Mouse (Mus musculus): Measurements from ENCODE around the gene Slc10a1. TPM values are rescaled to one million over a fixed set of nuclear protein-coding genes. Genes with fewer than 3 reads are reported as not detected.
A peak's percentile ranks its signal among the peaks of the same experiment; 100 is the strongest.
"Not testable (repeated sequence)": the region's sequence is repeated elsewhere in the genome, so short reads cannot be mapped to it uniquely, and the experiment has no call there.

Gene Slc10a1
- polyA plus RNA-seq, 1 experiment from 2014 or later: 0.95 TPM

DNA sequence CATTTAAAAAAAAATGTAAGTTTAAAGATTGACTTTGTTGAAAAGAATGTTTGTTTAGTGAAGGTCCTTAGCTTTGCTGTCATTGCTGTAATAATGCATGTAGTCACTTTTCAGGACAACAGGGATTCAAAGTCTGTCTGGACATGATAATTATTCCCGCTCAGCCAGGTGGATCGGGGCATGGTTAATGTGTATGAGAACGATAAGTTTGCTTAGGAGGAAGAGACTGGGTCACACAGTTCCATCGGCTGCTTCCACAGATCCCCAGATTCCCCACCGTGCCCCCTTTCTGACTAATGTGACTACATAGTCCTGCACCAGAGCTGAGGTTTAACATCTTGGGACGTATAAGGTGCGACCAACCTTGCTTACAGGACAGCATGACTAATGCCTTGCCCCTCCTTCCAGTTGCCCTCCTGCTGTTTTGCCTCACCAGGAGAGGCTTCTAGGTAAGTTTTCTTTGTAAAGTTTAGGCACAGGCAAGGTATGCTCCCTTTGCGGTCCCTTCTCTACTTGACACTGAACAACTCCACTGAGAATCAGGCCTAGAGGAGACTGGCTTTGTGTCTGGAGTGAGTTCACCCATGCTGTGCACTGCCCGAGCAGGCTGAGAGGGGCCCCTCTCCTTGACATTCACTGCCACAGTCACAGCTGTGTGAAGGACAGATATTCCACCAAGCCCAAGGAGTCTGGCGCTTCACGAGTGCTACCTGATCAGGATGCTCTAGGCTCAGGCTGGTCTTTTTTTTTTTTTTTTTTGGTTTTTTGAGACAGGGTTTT lies 2.3 kb downstream of the Slc10a1 start:
- no peak for ATAC-seq (ENCODE audit: low read depth)
- 68% methylated on average over 11 of the region's 11 CpGs for WGBS (ENCODE audit: insufficient replicate concordance)

DNA sequence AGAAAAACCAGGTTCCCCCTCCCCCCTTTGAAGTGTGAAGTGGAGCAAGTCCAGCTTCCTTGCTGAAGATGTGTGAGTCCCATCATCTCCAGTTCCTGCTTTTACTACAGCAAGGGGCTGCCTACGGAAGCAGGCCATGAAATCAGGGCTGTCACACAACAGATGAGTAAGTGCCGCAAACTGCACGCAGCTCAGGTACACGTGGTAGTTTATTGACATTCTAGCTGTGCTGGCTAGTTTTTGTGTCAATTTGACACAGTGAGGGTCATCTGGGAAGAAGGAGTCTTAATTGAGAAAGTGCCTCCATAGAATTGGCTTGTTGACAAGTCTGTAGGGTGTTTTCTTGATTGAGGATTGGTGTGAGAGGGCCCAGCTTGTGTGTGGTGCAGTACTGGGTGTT lies 5.9 kb downstream of the Slc10a1 start:
- peaks cover 29% of the 10 kb centered on the region for H3K36me3 ChIP-seq
- no peak overlapping the region for H3K4me2 ChIP-seq
- WGBS (ENCODE audit: insufficient replicate concordance): 79% methylated on average over 4 of the region's 4 CpGs
- no peak for ATAC-seq (ENCODE audit: low read depth)
- H3K4me3 ChIP-seq (replicated peaks): no peak overlapping the region
- no peaks in the 10 kb centered on the region for H3K27me3 ChIP-seq
- H3K9me3 ChIP-seq (replicated peaks): no peaks in the 10 kb centered on the region
- no peaks in the 10 kb centered on the region for H3K4me1 ChIP-seq (replicated peaks)
- DNase-seq: no peak
- H3K27ac ChIP-seq: no peak overlapping the region
- no peak overlapping the region for H3K9ac ChIP-seq

More for the DNA sequence above, 2.3 kb downstream of the Slc10a1 start:
- Histone ChIP-seq H3K36me3 (0 out of 2 replicates have a peak, but pooled peaks cover 2% of the 10 kb centered on the region), H3K27me3 (no peaks in the 10 kb centered on the region), H3K4me3 (replicated peaks) (no peak overlapping the region), H3K9me3 (replicated peaks) (no peaks in the 10 kb centered on the region), H3K9ac (no peak overlapping the region), H3K4me1 (replicated peaks) (no peaks in the 10 kb centered on the region; the same call in 1 of the 2 replicates), H3K4me2 (no peak overlapping the region), H3K27ac (no peak overlapping the region)
- DNase-seq: no peak

DNA sequence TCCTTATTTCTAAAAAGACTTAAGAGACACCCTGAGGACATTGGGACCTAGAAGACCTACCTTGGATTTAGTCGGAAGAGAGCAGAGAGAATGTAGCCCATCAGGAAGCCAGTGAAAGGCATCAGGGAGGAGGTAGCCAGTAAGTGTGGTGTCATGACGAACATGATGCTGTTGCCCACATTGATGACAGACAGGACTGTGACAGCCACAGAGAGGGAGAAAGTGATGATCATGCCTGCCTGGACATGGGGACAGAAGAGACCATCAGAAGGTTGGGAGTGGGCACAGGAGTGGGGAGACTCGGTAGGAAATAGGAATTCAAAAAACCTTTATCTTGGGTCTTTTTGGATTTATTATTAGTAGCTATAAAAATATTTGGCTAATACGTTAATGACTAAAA lies 10.5 kb downstream of the Slc10a1 start:
- ATAC-seq (ENCODE audit: low read depth) (no peak), DNase-seq (no peak)
- Histone ChIP-seq H3K9ac (no peak overlapping the region), H3K4me3 (replicated peaks) (no peak overlapping the region), H3K27ac (no peak overlapping the region), H3K27me3 (no peaks in the 10 kb centered on the region), H3K9me3 (replicated peaks) (no peaks in the 10 kb centered on the region), H3K4me2 (no peak overlapping the region), H3K4me1 (replicated peaks) (no peaks in the 10 kb centered on the region; the same call in 1 of the 2 replicates), H3K36me3 (peaks cover 75% of the 10 kb centered on the region)
- 79% methylated on average over 4 of the region's 4 CpGs for WGBS (ENCODE audit: insufficient replicate concordance)

DNA sequence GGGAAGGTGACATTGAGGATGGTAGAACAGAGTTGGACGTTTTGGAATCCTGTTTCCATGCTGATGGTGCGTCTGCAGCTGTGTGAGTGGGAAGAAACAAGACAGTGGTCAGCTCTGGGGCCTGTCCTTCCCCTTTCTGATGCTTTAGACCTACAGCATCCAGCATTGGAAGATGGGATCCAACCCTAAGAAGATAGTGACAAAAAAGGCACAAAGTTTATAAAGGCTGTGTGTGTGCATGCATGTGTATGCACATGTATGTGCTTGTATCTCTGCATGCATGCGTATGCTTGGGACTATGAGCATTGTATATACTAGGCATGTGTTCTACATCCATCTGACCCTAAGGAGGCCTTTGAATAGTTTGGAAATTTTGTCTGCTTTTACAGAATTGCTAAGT lies 12.5 kb downstream of the Slc10a1 start:
- Histone ChIP-seq H3K36me3 (peaks cover 92% of the 10 kb centered on the region), H3K27ac (no peak overlapping the region), H3K9ac (no peak overlapping the region), H3K4me3 (replicated peaks) (no peak overlapping the region), H3K27me3 (no peaks in the 10 kb centered on the region), H3K4me1 (replicated peaks) (peaks cover 3% of the 10 kb centered on the region), H3K4me2 (no peak overlapping the region), H3K9me3 (replicated peaks) (no peaks in the 10 kb centered on the region)
- 83% methylated on average over 3 of the region's 3 CpGs for WGBS (ENCODE audit: insufficient replicate concordance)
- ATAC-seq (ENCODE audit: low read depth) (no peak), DNase-seq (no peak)

DNA sequence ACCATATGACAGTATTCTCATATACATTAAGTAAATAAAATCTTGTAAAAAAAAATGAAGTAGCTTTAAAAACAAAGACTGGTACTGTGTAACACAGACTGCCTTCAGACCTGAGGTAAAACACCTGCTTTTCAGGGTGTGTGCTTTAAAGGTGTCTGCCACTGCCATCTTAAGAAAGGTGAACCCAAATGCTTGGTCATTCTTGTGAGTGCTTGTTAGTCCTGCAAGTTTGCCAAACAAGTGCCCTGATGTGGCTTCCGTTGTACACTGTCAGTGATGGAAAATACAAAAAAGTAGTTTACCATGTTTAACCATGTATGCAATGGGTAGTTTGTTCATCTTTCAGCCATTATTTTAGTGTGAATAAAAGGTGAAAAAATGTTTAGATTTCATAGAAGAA lies 16.0 kb downstream of the Slc10a1 start:
- 91% methylated on average over 1 of the region's 1 CpGs for WGBS (ENCODE audit: insufficient replicate concordance)
- no peak overlapping the region for H3K27ac ChIP-seq
- peaks cover 20% of the 10 kb centered on the region for H3K4me1 ChIP-seq (replicated peaks)
- H3K9ac ChIP-seq: no peak overlapping the region
- no peak overlapping the region for H3K4me2 ChIP-seq
- DNase-seq: no peak
- no peaks in the 10 kb centered on the region for H3K9me3 ChIP-seq (replicated peaks)
- no peak overlapping the region for H3K4me3 ChIP-seq (replicated peaks)
- peaks cover 93% of the 10 kb centered on the region for H3K36me3 ChIP-seq
- no peak for ATAC-seq (ENCODE audit: low read depth)
- H3K27me3 ChIP-seq: no peaks in the 10 kb centered on the region

DNA sequence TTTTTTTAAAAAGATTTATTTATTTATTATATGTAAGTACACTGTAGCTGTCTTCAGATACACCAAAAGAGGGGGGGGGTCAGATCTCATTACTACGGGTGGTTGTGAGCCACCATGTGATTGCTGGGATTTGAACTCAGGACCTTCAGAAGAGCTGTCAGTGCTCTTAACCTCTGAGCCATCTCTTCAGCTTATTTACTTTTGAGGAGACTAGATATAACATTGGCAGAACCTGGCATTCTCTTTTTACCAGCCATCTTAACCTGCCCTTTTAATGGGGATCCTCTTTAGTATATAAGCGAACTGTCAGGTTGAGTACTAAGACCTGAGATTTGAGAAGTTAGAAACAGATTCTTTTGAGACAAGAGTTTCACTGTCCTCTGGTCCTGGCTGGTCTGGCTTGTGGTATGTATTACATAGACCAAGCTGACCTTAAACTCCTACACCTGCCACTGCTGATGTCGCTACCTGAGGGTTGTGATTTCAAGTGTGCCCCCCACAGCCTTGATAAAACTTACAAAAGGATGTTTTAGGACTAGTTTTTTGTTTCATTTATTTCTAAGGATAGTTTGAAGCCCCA lies 16.8 kb downstream of the Slc10a1 start:
- no peak overlapping the region for H3K4me3 ChIP-seq (replicated peaks)
- H3K4me2 ChIP-seq: no peak overlapping the region
- no peak for ATAC-seq (ENCODE audit: low read depth)
- H3K27me3 ChIP-seq: no peaks in the 10 kb centered on the region
- peaks cover 28% of the 10 kb centered on the region for H3K4me1 ChIP-seq (replicated peaks)
- H3K27ac ChIP-seq: no peak overlapping the region
- H3K9ac ChIP-seq: no peak overlapping the region
- 88% methylated on average over 3 of the region's 3 CpGs for WGBS (ENCODE audit: insufficient replicate concordance)
- peaks cover 93% of the 10 kb centered on the region for H3K36me3 ChIP-seq
- H3K9me3 ChIP-seq (replicated peaks): no peaks in the 10 kb centered on the region
- DNase-seq: no peak

DNA sequence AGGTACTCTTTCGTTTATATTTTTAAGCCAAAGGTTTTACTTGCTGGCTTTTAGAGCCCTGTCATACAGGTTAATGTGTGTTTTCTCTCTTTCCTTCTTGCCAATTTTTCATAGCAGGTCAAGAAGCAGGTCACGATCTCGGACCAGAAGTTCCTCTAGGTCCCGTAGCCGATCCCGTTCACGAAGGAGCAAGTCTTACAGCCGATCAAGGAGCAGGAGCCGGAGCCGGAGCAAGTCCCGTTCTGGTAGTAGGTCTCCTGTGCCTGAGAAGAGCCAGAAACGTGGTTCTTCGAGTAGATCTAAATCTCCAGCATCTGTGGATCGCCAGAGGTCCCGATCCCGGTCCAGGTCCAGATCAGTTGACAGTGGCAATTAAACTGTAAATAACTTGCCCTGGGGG lies 18.9 kb downstream of the Slc10a1 start:
- not testable (repeated sequence) for H3K27ac ChIP-seq; H3K9ac ChIP-seq; H3K27me3 ChIP-seq; DNase-seq; H3K9me3 ChIP-seq (replicated peaks); H3K4me2 ChIP-seq; H3K4me3 ChIP-seq (replicated peaks); ATAC-seq (ENCODE audit: low read depth)
- Histone ChIP-seq H3K4me1 (replicated peaks) (peaks cover 33% of the 10 kb centered on the region), H3K36me3 (peaks cover 77% of the 10 kb centered on the region)
- 90% methylated on average over 16 of the region's 16 CpGs for WGBS (ENCODE audit: insufficient replicate concordance)

DNA sequence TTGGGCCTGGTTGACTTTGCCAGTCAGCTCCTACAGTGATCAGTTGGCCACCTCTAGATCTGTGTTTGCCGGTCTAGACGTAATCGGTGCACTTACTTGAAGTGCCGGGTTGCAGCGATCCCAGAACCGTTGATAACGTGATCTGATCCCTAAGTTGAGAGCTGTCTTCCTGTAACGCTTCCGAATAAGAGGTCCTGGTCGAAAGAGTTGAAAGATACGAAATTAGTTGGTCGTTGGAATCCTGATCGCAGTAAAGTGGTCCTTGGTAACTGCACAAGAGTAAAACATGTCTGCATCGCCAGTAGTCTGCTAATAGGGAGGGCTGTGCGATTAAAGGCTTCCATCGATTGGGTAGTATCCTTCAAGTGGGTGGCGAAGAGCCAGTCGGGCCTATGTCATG lies 20.3 kb downstream of the Slc10a1 start:
- Histone ChIP-seq H3K9me3 (replicated peaks) (no peaks in the 10 kb centered on the region), H3K4me1 (replicated peaks) (peaks cover 47% of the 10 kb centered on the region), H3K27ac (no peak overlapping the region), H3K4me3 (replicated peaks) (peak overlapping the region; percentile 11; the same call in 1 of the 2 replicates), H3K9ac (no peak overlapping the region), H3K4me2 (peak overlapping the region; percentile 15), H3K36me3 (peaks cover 63% of the 10 kb centered on the region), H3K27me3 (no peaks in the 10 kb centered on the region)
- ATAC-seq (ENCODE audit: low read depth) (no peak), DNase-seq (no peak)
- 92% methylated on average over 18 of the region's 18 CpGs for WGBS (ENCODE audit: insufficient replicate concordance)

DNA sequence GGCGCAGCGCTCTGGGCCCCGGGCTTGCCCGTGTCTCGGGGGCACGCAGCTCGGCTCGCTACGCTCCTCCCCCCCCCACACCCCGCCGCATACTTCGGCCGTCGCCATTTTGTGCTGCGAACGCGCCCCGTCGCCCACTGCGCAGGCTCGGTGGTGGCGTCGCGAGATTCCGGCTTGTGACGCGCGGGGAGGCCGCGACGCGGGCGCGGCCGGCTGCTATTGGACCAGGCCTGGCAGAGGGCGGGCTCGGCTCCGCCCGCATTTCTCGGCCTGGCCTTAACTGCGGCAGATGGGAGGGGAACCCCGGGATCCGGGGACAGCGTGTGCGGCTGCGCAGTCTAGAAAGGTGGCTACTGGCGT lies 22.5 kb downstream of the Slc10a1 start:
- peak overlapping the region; percentile 97 for H3K27ac ChIP-seq
- H3K4me3 ChIP-seq (replicated peaks): peak overlapping the region; percentile 84
- peak overlapping the region; percentile 76 for H3K4me2 ChIP-seq
- no peaks in the 10 kb centered on the region for H3K27me3 ChIP-seq
- peaks cover 44% of the 10 kb centered on the region for H3K36me3 ChIP-seq
- H3K4me1 ChIP-seq (replicated peaks): peaks cover 63% of the 10 kb centered on the region
- ATAC-seq (ENCODE audit: low read depth): peak; percentile 92
- WGBS (ENCODE audit: insufficient replicate concordance): under 1% methylated on average over 47 of the region's 47 CpGs
- DNase-seq: peak; percentile 94
- H3K9ac ChIP-seq: peak overlapping the region; percentile 91
- no peaks in the 10 kb centered on the region for H3K9me3 ChIP-seq (replicated peaks)

DNA sequence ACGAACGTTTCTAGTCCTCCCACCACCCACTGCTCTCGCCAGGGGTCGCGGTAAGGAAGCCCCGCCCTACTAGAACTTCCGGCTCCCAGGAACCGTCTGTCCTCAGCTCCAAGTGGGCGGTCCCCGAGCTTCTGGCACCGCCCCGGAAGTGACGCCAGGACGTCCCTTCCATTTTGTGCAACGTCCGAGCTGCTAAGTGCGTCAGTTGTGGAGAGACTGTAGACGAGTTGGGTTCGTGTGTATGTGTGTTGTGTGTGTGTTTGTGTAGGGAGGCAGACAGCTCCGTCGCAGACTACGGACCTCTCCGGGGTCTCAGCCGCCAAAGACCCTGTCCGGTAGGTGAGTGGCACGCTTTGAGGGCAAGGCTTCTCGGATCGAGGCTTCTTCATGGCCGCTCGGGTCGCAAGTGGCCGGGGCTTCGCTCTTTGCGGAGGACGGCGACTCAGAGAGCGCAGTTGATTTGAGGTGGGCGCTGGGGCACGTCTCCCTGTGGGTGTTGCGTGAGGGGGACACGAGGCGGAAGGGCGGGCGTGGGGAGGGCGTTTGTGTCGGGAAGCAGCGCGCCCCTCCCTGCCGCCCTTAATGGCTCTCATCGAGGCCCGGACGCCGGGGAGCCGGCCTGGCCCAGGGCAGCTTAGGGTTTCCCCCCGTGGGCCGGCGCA lies 23.0 kb downstream of the Slc10a1 start, which contains the start of gene Srsf5:
Gene Srsf5, plus strand, starts transcription at position 171 of the 662 bp plus-strand sequence.
- peak within 1 kb of the TSS; percentile 97 for H3K27ac ChIP-seq
- under 1% methylated on average over 55 of the region's 57 CpGs for WGBS (ENCODE audit: insufficient replicate concordance)
- H3K27me3 ChIP-seq: no peaks in the 10 kb centered on the region
- peak within 1 kb of the TSS; percentile 76 for H3K4me2 ChIP-seq
- peaks cover 40% of the 10 kb centered on the region for H3K36me3 ChIP-seq
- DNase-seq: peak; percentile 95
- H3K9ac ChIP-seq: peak within 1 kb of the TSS; percentile 91
- H3K4me3 ChIP-seq (replicated peaks): peak within 1 kb of the TSS; percentile 84
- H3K9me3 ChIP-seq (replicated peaks): no peaks in the 10 kb centered on the region
- H3K4me1 ChIP-seq (replicated peaks): peaks cover 63% of the 10 kb centered on the region
- ATAC-seq (ENCODE audit: low read depth): peak; percentile 72

DNA sequence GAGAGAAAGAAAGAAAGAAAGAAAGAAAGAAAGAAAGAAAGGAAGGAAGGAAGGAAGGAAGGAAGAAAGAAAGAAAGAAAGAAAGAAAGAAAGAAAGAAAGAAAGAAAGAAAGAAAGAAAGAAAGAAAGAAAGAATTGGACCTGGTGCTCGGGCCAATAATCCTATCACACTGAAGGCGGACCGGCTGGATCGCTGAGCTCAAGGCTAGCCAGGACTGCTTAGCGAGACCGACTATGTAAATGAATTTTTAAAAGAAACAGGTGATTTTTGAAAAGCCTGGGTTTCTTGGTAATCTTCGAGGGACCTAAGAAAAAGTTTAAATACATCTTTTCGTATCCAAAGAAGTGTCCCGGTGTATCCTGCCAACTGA lies 23.6 kb downstream of the Slc10a1 start:
- H3K36me3 ChIP-seq: peaks cover 39% of the 10 kb centered on the region
- H3K9me3 ChIP-seq (replicated peaks); H3K27me3 ChIP-seq; DNase-seq; ATAC-seq (ENCODE audit: low read depth): not testable (repeated sequence)
- under 1% methylated on average over 9 of the region's 9 CpGs for WGBS (ENCODE audit: insufficient replicate concordance)
- peaks cover 68% of the 10 kb centered on the region for H3K4me1 ChIP-seq (replicated peaks)
- peak overlapping the region; percentile 97 for H3K27ac ChIP-seq
- peak overlapping the region; percentile 76 for H3K4me2 ChIP-seq
- H3K4me3 ChIP-seq (replicated peaks): peak overlapping the region; percentile 84
- peak overlapping the region; percentile 91 for H3K9ac ChIP-seq
